Mouse (Mus musculus): ENCODE data around the gene Tti1. TPM values are rescaled to one million over a fixed set of nuclear protein-coding genes. Genes with fewer than 3 reads are reported as not detected.

Tti1 gene
- polyA plus RNA-seq, 1 experiment, result 16.8 TPM

- 7% methylated on average over 2 of the region's 2 CpGs for WGBS
Measured at GRCm38 (mm10) chr2:157957707-157958108, 70.5 kb downstream of the Tti1 start.

GRCm38 (mm10) chr2:157953978-157954377 is 74.3 kb downstream of the Tti1 start:
- TF ChIP-seq POLR2A (IDR thresholded peaks at IDR 0.05; ENCODE audit: borderline replicate concordance, extremely low read depth, low read depth, low read length), result no peak
- 58% methylated on average over 5 of the region's 5 CpGs for WGBS
- DNase-seq, result no peak
- Histone ChIP-seq H3K4me3 (replicated peaks; ENCODE audit: extremely low read depth, low read depth, low read length) (no peak overlapping the region), H3K4me1 (ENCODE audit: control insufficient read depth, insufficient read depth, low read length) (no peaks in the 10 kb centered on the region)

More at GRCm38 (mm10) chr2:157957707-157958108, 70.5 kb downstream of the Tti1 start:
- no peak for TF ChIP-seq POLR2A (IDR thresholded peaks at IDR 0.05; ENCODE audit: borderline replicate concordance, extremely low read depth, low read depth, low read length)
- TF ChIP-seq CTCF (IDR thresholded peaks at IDR 0.05; ENCODE audit: insufficient read depth, low read length), result no peak
- DNase-seq, result no peak
- Histone ChIP-seq H3K4me3 (replicated peaks; ENCODE audit: extremely low read depth, low read depth, low read length) (no peak overlapping the region), H3K4me1 (ENCODE audit: control insufficient read depth, insufficient read depth, low read length) (no peaks in the 10 kb centered on the region)

DNA sequence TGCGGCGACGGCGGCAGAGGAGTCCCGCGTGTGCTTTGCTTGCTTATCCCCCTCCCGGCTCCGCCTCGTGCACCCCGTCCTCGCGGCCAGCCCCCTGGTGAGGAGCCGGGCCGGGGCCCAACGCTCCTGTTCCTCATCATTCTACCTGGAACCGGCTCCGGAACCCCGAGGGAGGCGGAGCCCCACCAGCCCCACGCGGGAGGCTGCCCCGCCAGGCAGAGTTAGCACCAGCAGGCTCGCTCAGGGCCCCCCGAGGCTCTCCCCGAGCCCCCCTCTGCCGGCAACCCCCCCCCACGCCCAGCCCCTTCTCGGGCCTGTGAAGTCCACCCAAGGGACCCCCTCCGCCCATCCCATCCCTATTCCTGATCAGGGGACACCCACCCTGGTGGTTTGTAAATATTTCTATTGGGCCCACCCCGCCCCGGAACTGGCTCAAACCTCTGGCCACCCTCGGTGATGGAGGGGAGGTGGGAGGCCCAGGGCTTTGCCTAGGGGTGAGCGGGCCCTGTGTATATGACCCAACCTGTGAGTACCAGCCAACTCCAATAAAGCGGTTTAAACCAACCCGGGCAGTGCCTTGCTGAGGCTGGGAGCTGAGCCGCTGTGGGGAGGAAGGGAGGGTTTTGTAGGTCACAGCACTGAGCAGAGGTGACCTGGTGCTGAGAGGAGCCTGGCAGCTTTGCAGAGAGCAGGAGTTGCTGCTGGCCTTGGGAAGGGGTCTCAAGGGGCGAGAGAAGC is 83.9 kb downstream of the Tti1 start:
- Histone ChIP-seq H3K4me1 (ENCODE audit: control insufficient read depth, insufficient read depth, low read length) (no peaks in the 10 kb centered on the region), H3K4me3 (replicated peaks; ENCODE audit: extremely low read depth, low read depth, low read length) (peak overlapping the region; percentile 44)
- WGBS, result 13% methylated on average over 37 of the region's 37 CpGs
- no peak for TF ChIP-seq CTCF (IDR thresholded peaks at IDR 0.05; ENCODE audit: insufficient read depth, low read length)
- TF ChIP-seq POLR2A (IDR thresholded peaks at IDR 0.05; ENCODE audit: borderline replicate concordance, extremely low read depth, low read depth, low read length), result no peak
- peak; percentile 3 for DNase-seq

- Histone ChIP-seq H3K4me3 (replicated peaks; ENCODE audit: extremely low read depth, low read depth, low read length) (peak overlapping the region; percentile 53), H3K4me1 (ENCODE audit: control insufficient read depth, insufficient read depth, low read length) (no peaks in the 10 kb centered on the region)
- WGBS, result 2% methylated on average over 46 of the region's 47 CpGs
- TF ChIP-seq CTCF (IDR thresholded peaks at IDR 0.05; ENCODE audit: insufficient read depth, low read length), result peak; percentile 48; the same call in 1 of the 2 replicates
- no peak for TF ChIP-seq POLR2A (IDR thresholded peaks at IDR 0.05; ENCODE audit: borderline replicate concordance, extremely low read depth, low read depth, low read length)
- peak; percentile 60 for DNase-seq
Measured at GRCm38 (mm10) chr2:157943514-157944155, 84.6 kb downstream of the Tti1 start.

DNA sequence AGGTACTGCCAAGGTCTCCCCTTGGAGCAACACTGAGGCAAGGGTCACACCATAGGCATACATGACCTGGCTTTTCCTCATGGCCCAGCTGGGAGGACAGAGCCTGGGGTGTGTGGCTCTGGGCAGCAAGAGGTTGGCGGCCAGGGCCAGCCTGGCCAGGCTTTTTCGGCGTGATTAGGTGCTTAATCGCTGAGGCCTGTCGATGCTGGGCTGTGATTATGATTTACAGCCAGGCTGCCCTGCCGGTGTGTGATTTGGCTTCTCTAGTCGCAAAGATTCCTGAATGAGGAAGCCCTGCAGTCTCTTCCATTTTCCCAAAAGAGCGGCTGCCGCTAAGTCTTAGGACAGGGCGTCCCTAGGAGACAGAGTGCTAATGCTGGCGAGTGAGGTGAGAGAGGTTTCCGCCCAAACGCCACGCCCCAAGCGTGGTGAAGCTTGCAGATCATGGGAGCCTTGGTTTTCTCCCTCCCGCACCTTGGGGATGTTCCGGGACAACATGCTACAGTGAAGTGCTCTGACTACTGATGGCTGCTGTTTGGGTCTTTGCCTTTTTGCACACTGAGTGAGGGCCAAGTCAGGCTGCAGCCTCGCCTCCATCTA is 87.5 kb downstream of the Tti1 start:
- 8% methylated on average over 18 of the region's 18 CpGs for WGBS
- H3K4me3 ChIP-seq (replicated peaks; ENCODE audit: extremely low read depth, low read depth, low read length), result no peak overlapping the region
- H3K4me1 ChIP-seq (ENCODE audit: control insufficient read depth, insufficient read depth, low read length), result no peaks in the 10 kb centered on the region
- no peak for DNase-seq
- TF ChIP-seq POLR2A (IDR thresholded peaks at IDR 0.05; ENCODE audit: borderline replicate concordance, extremely low read depth, low read depth, low read length), result no peak
- no peak for TF ChIP-seq CTCF (IDR thresholded peaks at IDR 0.05; ENCODE audit: insufficient read depth, low read length)

- 78% methylated on average over 4 of the region's 4 CpGs for WGBS
- no peak for DNase-seq
- H3K4me3 ChIP-seq (replicated peaks; ENCODE audit: extremely low read depth, low read depth, low read length), result no peak overlapping the region
- no peaks in the 10 kb centered on the region for H3K4me1 ChIP-seq (ENCODE audit: control insufficient read depth, insufficient read depth, low read length)
- TF ChIP-seq POLR2A (IDR thresholded peaks at IDR 0.05; ENCODE audit: borderline replicate concordance, extremely low read depth, low read depth, low read length), result no peak
- TF ChIP-seq CTCF (IDR thresholded peaks at IDR 0.05; ENCODE audit: insufficient read depth, low read length), result no peak
Measured at GRCm38 (mm10) chr2:157936676-157937075, 91.6 kb downstream of the Tti1 start.

DNA sequence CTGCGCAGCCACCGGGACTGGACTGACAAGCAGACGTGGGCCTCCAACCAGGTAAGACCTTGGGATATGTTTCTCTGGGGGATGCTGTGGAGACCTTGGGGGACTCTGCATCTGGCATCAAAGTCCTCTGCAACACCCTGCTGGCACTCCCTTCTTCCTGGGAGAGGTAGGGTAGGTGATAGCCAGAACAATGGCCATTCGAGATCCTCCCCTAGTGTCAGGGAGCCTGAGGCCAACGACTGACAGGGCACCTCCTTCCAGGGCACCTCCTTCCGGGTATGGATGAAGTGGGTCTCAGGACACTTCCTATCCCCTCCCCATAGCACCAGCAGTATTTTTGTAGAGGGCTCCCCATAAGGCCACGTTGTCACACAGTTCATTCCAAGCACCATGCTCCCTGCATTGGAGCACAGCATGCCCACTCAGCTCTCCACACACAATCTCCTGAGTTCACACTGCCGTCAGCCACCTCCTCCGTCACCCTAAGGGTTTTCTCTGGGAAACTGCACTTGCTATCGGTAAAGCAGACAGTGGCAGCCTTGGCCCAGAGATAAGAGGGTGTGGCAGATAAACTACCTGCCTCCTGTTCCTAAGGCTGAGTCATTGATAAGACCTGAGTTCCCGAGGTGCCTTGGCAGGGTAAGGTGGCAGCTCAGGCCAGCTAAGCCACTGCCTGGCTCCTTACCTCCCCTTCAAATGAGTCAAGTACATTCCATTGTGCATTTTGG is 92.6 kb downstream of the Tti1 start:
- Histone ChIP-seq H3K4me3 (replicated peaks; ENCODE audit: extremely low read depth, low read depth, low read length) (no peak overlapping the region), H3K4me1 (ENCODE audit: control insufficient read depth, insufficient read depth, low read length) (no peaks in the 10 kb centered on the region)
- TF ChIP-seq CTCF (IDR thresholded peaks at IDR 0.05; ENCODE audit: insufficient read depth, low read length) (no peak), POLR2A (IDR thresholded peaks at IDR 0.05; ENCODE audit: borderline replicate concordance, extremely low read depth, low read depth, low read length) (no peak)
- no peak for DNase-seq
- 49% methylated on average over 11 of the region's 11 CpGs for WGBS

GRCm38 (mm10) chr2:157932655-157933054 is 95.6 kb downstream of the Tti1 start:
- no peaks in the 10 kb centered on the region for H3K4me1 ChIP-seq (ENCODE audit: control insufficient read depth, insufficient read depth, low read length)
- DNase-seq, result no peak
- TF ChIP-seq POLR2A (IDR thresholded peaks at IDR 0.05; ENCODE audit: borderline replicate concordance, extremely low read depth, low read depth, low read length) (no peak), CTCF (IDR thresholded peaks at IDR 0.05; ENCODE audit: insufficient read depth, low read length) (no peak)
- 59% methylated on average over 4 of the region's 4 CpGs for WGBS
- no peak overlapping the region for H3K4me3 ChIP-seq (replicated peaks; ENCODE audit: extremely low read depth, low read depth, low read length)

Other genes starting within 250 kb of the Tti1 start
- gene Vstm2l, start 113.8 kb downstream of the Tti1 start, polyA plus RNA-seq (2012; rRNA removed), result not detected in 2 replicates
- gene Rprd1b, start 64 bp upstream of the Tti1 start, polyA plus RNA-seq (2012; rRNA removed), result 15.9 and 17.0 TPM in 2 replicates
- gene Tgm2, start 118.0 kb upstream of the Tti1 start, polyA plus RNA-seq (2012; rRNA removed), result 285 and 297 TPM in 2 replicates
- 1.9 and 2.0 TPM in 2 replicates for gene D630003M21Rik, start 200.8 kb upstream of the Tti1 start, polyA plus RNA-seq (2012; rRNA removed)
- gene Bpi, start 229.7 kb upstream of the Tti1 start, polyA plus RNA-seq (2012; rRNA removed), result not detected in 2 replicates